Mouse (Mus musculus): ENCODE measurements at regions not wholly inside any gene's neighbourhood (a gene's known extent, or its start where the extent isn't known, plus 50 kb on each side); places are given as distances from the start of the nearest gene placed in this dataset.

DNA sequence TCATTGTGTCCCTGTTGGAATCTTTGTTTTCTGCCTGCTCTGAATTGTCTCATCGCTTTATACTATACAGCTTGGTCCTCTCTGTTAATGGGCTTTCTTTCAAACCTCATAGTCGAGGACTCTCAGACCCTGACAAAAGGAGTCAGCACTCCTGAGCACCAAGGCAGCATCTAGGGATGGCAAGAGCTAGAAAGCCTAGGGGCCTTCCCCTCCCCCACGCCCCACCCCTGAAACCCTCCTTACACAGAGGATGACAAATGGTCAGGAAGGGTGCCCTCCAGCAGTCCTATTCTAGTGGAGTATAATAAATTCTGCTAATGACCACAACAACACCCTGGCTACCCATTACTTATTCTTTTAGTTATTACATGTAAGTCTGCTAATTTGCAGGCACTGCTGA lies 74.4 kb downstream of the Tbx19 start:
- Histone ChIP-seq H3K4me3 (no peak overlapping the region), H3K27me3 (ENCODE audit: low read depth, poor library complexity, severe bottlenecking) (no peaks in the 10 kb centered on the region), H3K4me1 (0 out of 2 replicates have a peak, but pooled peaks cover 3% of the 10 kb centered on the region), H3K9me3 (replicated peaks) (no peaks in the 10 kb centered on the region), H3K27ac (replicated peaks) (no peak overlapping the region), H3K36me3 (no peaks in the 10 kb centered on the region)
- no peak for DNase-seq (ENCODE audit: low spot score)
- 67% methylated on average over 3 of the region's 3 CpGs for WGBS

DNA sequence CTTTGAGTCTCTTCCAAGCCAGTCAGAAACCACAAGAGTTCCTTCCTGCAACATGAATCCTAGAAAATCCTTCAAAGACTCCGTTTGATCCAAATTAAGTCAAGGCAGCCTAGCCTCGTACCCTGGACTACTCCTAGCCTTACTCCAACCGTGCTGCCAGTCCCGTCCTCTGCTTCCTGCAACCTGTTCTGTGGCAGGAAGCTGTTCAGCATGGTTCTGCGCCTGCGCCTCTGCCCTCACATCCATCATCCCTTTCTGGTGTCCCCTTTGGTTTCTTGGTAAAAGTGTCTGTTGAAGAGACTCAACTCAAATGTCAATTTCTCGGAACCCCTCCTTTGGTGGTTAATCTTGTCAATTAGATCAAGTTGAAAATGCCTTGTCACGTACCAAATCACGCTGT lies 75.8 kb downstream of the Tbx19 start:
- no peaks in the 10 kb centered on the region for H3K36me3 ChIP-seq
- WGBS, result 86% methylated on average over 9 of the region's 9 CpGs

DNA sequence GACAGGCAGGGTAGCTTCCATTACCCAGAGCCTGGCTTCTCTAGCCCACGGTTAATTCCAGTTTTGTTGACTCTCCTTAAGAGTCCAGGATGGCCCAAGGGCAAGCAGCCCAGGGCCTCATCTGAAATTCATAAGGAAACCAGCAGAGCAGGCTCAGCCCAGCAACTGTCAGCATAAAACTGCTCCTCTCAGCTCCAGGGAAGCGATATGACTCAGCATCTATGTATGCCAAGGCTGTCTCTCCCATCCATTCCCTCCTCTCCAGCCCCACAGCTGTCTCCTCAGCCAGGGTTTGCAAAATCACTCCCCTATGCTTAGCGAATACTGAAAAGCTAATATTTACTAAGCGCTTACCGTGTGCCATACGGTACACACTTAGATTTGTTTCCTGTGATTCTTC lies 76.4 kb downstream of the Tbx19 start:
- H3K27me3 ChIP-seq (ENCODE audit: low read depth, poor library complexity, severe bottlenecking), result no peaks in the 10 kb centered on the region
- H3K4me1 ChIP-seq, result 0 out of 2 replicates have a peak, but pooled peaks cover 3% of the 10 kb centered on the region
- no peaks in the 10 kb centered on the region for H3K36me3 ChIP-seq
- H3K4me3 ChIP-seq, result no peak overlapping the region
- H3K27ac ChIP-seq (replicated peaks), result 0 out of 2 replicates have a peak overlapping the region, but pooled peaks have one; percentile 7
- DNase-seq (ENCODE audit: low spot score), result no peak
- H3K9me3 ChIP-seq (replicated peaks), result no peaks in the 10 kb centered on the region
- WGBS, result 86% methylated on average over 6 of the region's 6 CpGs

More for the DNA sequence above, 75.8 kb downstream of the Tbx19 start:
- no peak overlapping the region for H3K27ac ChIP-seq (replicated peaks)
- H3K4me1 ChIP-seq, result 0 out of 2 replicates have a peak, but pooled peaks cover 3% of the 10 kb centered on the region
- H3K9me3 ChIP-seq (replicated peaks), result no peaks in the 10 kb centered on the region
- DNase-seq (ENCODE audit: low spot score), result no peak
- H3K27me3 ChIP-seq (ENCODE audit: low read depth, poor library complexity, severe bottlenecking), result no peaks in the 10 kb centered on the region
- H3K4me3 ChIP-seq, result no peak overlapping the region

DNA sequence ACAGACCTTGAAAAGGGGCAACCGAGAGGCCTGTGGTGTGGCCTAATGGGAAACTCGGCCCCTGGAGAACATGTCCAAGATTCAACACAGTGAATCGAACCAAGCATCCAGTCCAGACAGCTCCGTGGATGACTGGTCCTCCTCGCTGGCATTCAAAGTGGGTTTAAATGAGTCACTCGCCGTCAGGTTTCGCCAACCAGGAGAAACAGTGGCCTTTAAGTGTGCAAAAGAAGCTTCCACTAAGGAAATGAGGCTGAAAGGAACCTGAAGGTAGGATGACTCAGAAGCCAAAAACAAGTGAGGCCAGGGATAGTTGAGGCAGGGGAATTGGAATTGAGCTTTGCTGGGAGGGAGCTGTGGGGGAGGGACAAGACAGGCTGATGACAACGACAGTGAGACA lies 80.2 kb downstream of the Tbx19 start:
- DNase-seq (ENCODE audit: low spot score), result no peak
- Histone ChIP-seq H3K4me3 (no peak overlapping the region), H3K4me1 (peaks cover 12% of the 10 kb centered on the region), H3K36me3 (no peaks in the 10 kb centered on the region), H3K9me3 (replicated peaks) (no peaks in the 10 kb centered on the region), H3K27ac (replicated peaks) (no peak overlapping the region), H3K27me3 (ENCODE audit: low read depth, poor library complexity, severe bottlenecking) (no peaks in the 10 kb centered on the region)
- WGBS, result 89% methylated on average over 9 of the region's 9 CpGs

DNA sequence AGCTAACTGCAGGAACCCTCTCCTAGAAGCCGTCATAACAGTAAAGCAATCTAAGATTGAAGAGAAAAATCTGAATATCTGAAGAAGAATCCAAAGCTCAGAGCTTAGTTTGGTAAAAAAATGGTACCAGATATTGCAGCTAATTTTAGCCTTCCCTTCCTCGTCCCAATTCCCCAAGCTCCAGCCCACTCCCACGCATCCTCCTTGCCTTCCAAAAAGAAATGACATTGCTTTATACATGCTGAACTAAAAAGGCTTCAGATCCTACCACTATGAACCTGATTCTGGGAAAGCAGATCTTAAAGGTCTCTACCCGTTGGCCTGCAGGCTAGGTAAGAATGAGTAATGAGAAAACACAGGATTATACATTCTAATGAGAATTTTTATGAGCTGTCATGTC lies 83.3 kb downstream of the Tbx19 start:
- no peak overlapping the region for H3K27ac ChIP-seq (replicated peaks)
- no peaks in the 10 kb centered on the region for H3K9me3 ChIP-seq (replicated peaks)
- H3K4me1 ChIP-seq, result peaks cover 21% of the 10 kb centered on the region
- H3K36me3 ChIP-seq, result no peaks in the 10 kb centered on the region
- DNase-seq (ENCODE audit: low spot score), result no peak
- no peaks in the 10 kb centered on the region for H3K27me3 ChIP-seq (ENCODE audit: low read depth, poor library complexity, severe bottlenecking)
- no peak overlapping the region for H3K4me3 ChIP-seq
- 90% methylated on average over 4 of the region's 4 CpGs for WGBS

GRCm38 (mm10) chr1:165075301-165076082 lies 85.1 kb downstream of the Tbx19 start:
- 47% methylated on average over 5 of the region's 5 CpGs for WGBS
- Histone ChIP-seq H3K27ac (replicated peaks) (peak overlapping the region; percentile 79), H3K4me1 (peaks cover 21% of the 10 kb centered on the region), H3K36me3 (no peaks in the 10 kb centered on the region), H3K27me3 (ENCODE audit: low read depth, poor library complexity, severe bottlenecking) (no peaks in the 10 kb centered on the region), H3K4me3 (no peak overlapping the region), H3K9me3 (replicated peaks) (no peaks in the 10 kb centered on the region)
- peak; percentile 49 for DNase-seq (ENCODE audit: low spot score)

DNA sequence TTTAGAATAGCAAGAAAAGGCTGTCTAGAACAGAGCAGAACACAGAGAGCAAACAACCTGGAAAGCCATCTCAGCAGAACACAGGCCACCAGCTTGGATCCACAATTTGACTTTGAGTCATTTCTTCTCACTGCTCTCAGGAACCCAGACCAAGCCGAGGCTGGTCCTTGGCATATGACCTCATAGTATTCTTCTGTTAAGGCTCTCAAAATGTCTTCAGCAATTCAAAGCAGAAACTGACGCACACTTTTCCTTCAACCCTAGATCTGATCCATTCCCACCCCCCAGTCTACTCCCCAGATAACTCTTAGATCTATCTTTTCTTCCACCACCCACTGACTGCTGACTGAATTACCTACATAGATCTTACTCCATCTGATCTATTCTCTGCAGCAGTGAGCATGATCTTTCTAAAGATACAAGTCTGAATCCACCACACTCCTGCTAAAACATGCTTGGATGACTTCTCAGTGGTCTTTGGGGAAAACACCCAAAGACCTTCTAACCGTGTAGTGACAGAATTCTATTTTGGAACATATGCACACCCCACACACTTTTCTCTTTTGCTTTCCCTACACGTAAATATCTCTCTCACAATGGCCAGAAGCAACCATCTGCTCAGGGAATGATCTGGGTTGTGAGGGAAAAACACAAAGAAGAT lies 88.6 kb downstream of the Tbx19 start:
- H3K27ac ChIP-seq (replicated peaks), result no peak overlapping the region
- no peak for DNase-seq (ENCODE audit: low spot score)
- no peaks in the 10 kb centered on the region for H3K27me3 ChIP-seq (ENCODE audit: low read depth, poor library complexity, severe bottlenecking)
- H3K4me3 ChIP-seq, result no peak overlapping the region
- 86% methylated on average over 4 of the region's 4 CpGs for WGBS
- peaks cover 21% of the 10 kb centered on the region for H3K4me1 ChIP-seq
- no peaks in the 10 kb centered on the region for H3K9me3 ChIP-seq (replicated peaks)
- no peaks in the 10 kb centered on the region for H3K36me3 ChIP-seq

- WGBS, result 93% methylated on average over 5 of the region's 5 CpGs
- no peaks in the 10 kb centered on the region for H3K27me3 ChIP-seq (ENCODE audit: low read depth, poor library complexity, severe bottlenecking)
- no peaks in the 10 kb centered on the region for H3K9me3 ChIP-seq (replicated peaks)
- H3K27ac ChIP-seq (replicated peaks), result no peak overlapping the region
- H3K4me3 ChIP-seq, result no peak overlapping the region
- no peak for DNase-seq (ENCODE audit: low spot score)
- no peaks in the 10 kb centered on the region for H3K36me3 ChIP-seq
- H3K4me1 ChIP-seq, result peaks cover 7% of the 10 kb centered on the region
Observed at GRCm38 (mm10) chr1:165064981-165065380, 95.6 kb downstream of the Tbx19 start.

GRCm38 (mm10) chr1:165062813-165063492 lies 97.6 kb downstream of the Tbx19 start:
- DNase-seq (ENCODE audit: low spot score), result no peak
- WGBS, result 67% methylated on average over 8 of the region's 8 CpGs
- no peaks in the 10 kb centered on the region for H3K27me3 ChIP-seq (ENCODE audit: low read depth, poor library complexity, severe bottlenecking)
- H3K36me3 ChIP-seq, result no peaks in the 10 kb centered on the region
- peaks cover 7% of the 10 kb centered on the region for H3K4me1 ChIP-seq
- no peaks in the 10 kb centered on the region for H3K9me3 ChIP-seq (replicated peaks)
- no peak overlapping the region for H3K4me3 ChIP-seq
- peak overlapping the region; percentile 33 for H3K27ac ChIP-seq (replicated peaks)

GRCm38 (mm10) chr1:165061420-165061819 lies 99.2 kb downstream of the Tbx19 start:
- Histone ChIP-seq H3K27me3 (ENCODE audit: low read depth, poor library complexity, severe bottlenecking) (no peaks in the 10 kb centered on the region), H3K9me3 (replicated peaks) (no peaks in the 10 kb centered on the region), H3K36me3 (no peaks in the 10 kb centered on the region), H3K4me1 (peaks cover 7% of the 10 kb centered on the region), H3K27ac (replicated peaks) (no peak overlapping the region), H3K4me3 (no peak overlapping the region)
- no peak for DNase-seq (ENCODE audit: low spot score)
- WGBS, result 75% methylated on average over 3 of the region's 3 CpGs

DNA sequence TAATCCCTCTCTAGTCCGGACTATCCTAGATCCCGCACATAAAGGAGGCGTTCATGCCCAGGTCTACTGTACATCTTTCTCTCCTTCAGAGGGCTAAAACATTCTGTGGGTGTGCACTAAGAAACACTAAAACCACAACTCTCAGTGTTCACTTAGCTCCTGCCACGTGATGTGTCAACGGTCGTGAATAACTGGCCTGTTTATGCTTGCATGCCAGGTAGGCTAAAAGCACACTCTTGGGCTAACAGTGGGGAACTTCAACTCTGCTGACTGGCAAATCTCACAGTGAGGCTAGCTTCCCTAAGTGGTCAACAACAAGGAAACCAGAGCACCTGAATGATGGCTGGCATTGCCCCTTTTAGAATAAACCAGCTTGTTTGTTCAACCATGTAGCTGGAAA lies 106.3 kb downstream of the Tbx19 start:
- Histone ChIP-seq H3K27ac (replicated peaks) (no peak overlapping the region), H3K4me3 (no peak overlapping the region), H3K27me3 (ENCODE audit: low read depth, poor library complexity, severe bottlenecking) (no peaks in the 10 kb centered on the region), H3K9me3 (replicated peaks) (no peaks in the 10 kb centered on the region), H3K36me3 (no peaks in the 10 kb centered on the region), H3K4me1 (no peaks in the 10 kb centered on the region)
- WGBS, result 79% methylated on average over 6 of the region's 6 CpGs
- DNase-seq (ENCODE audit: low spot score), result no peak

DNA sequence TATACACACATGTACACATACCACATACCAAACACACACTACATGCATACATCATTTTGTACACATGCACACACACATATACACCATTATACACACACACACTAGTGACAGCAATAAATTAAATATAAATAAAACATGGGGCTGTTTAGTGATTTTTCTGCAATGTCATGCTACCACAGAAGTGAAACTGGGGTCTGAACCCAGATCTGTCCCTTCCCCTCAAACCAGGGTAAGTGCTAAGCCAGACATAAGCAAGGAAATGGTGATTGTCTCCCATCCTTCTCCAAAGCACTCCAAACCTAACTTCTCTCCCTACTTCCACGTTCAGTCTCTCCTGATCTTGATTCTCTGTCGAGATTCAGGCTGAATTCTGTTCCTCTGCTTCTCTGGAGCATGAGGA lies 109.3 kb downstream of the Tbx19 start:
- H3K27ac ChIP-seq (replicated peaks), result no peak overlapping the region
- no peak for DNase-seq (ENCODE audit: low spot score)
- H3K4me3 ChIP-seq, result no peak overlapping the region
- no peaks in the 10 kb centered on the region for H3K9me3 ChIP-seq (replicated peaks)
- H3K27me3 ChIP-seq (ENCODE audit: low read depth, poor library complexity, severe bottlenecking), result no peaks in the 10 kb centered on the region
- peaks cover 7% of the 10 kb centered on the region for H3K4me1 ChIP-seq
- no peaks in the 10 kb centered on the region for H3K36me3 ChIP-seq
- 68% methylated on average over 2 of the region's 2 CpGs for WGBS

DNA sequence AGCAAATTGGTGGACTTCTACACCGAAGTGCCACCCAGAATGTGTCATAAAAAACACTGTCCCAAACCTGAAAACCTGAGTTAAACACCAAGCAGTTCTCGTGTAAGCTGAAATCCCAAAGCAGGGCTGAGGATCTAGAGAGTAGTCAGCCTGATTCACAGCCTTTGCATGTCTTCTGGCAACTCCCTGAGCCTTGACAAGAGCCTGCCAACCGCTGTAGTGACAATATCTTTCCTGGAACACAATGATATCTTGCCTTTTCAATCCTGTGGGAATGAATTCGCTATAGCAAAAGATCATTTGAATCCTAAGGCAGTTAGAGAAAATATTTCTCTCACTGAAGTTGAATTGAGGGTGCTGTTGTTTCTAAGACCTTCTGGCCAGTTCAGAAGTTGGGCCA lies 110.4 kb downstream of the Tbx19 start:
- WGBS, result 84% methylated on average over 4 of the region's 4 CpGs
- Histone ChIP-seq H3K9me3 (replicated peaks) (no peaks in the 10 kb centered on the region), H3K4me3 (no peak overlapping the region), H3K36me3 (no peaks in the 10 kb centered on the region), H3K4me1 (peaks cover 10% of the 10 kb centered on the region), H3K27me3 (ENCODE audit: low read depth, poor library complexity, severe bottlenecking) (no peaks in the 10 kb centered on the region), H3K27ac (replicated peaks) (no peak overlapping the region)
- no peak for DNase-seq (ENCODE audit: low spot score)
